Mouse (Mus musculus) mammary gland, adult 2 months (tissue): ENCODE measurements around the gene Gm4187. TPM values are rescaled to one million over a fixed set of nuclear protein-coding genes. Genes with fewer than 3 reads are reported as not detected.

Experiments used
- polyA plus RNA-seq: library from polyadenylated mRNA; depleted of rRNA; stranded (reverse); fragments of >200 nt; gene quantifications from 2 replicates; pipeline ENCODE4 v1.2.3, GENCODE M21; 2012; ENCODE audit warnings: low replicate concordance; rRNA removed

The Gm4187 gene
- polyA plus RNA-seq: not detected in 2 replicates

DNA sequence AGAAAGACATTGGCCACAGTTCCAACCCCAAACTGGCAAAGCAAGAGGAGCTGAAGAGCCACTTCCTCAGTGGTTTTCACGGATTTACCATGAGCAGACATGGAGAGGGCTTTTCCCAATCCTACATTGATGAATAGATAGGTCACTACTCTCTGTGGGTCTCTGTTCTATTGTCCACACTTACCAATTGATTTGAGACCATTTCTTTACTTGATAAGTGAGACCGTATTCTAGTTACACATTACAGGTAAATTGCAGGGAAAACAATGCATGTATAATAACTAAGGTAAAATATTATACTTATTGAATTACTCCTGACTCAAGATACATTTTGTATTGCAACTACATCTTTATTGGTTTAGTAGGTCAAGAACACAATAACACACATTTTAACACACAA is at the start of gene Gm4187:
Gene Gm4187, minus strand, starts transcription at position 101 of the 400 bp plus-strand sequence.

DNA sequence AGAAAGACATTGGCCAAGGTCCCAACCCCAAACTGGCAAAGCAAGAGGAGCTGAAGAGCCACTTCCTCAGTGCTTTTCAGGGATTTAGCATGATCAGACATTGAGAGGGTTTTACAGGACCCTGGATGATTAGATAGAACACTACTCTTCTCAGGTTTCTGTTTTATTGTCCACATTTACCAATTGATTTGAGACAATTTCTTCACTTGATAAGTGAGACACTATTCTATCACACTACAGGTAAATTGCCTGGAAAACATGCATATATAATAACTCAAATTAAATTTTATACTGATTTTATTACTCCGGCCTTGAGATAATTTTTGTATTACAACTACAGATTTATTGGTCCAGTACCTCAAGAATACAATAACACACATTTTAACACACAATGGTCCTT is 41.4 kb upstream of the Gm4187 start, which contains the start of gene Gm8660:
Gene Gm8660, minus strand, starts transcription at position 101 of the 400 bp plus-strand sequence.

Other genes starting within 250 kb of the Gm4187 start
- gene Gm16451, start 211.5 kb downstream of the Gm4187 start, polyA plus RNA-seq: not detected in 2 replicates
- gene Gm10666, start 195.0 kb downstream of the Gm4187 start, polyA plus RNA-seq: not detected in 2 replicates
- not detected in 2 replicates for gene Vmn1r142, start 165.7 kb downstream of the Gm4187 start, polyA plus RNA-seq
- gene Vmn1r143, start 140.3 kb downstream of the Gm4187 start, polyA plus RNA-seq: not detected in 2 replicates
- not detected in 2 replicates for gene Gm8653, start 128.5 kb downstream of the Gm4187 start, polyA plus RNA-seq
- gene Gm8453, start 100.2 kb downstream of the Gm4187 start, polyA plus RNA-seq: not detected in 2 replicates
- not detected in 2 replicates for gene Gm8660, start 41.3 kb upstream of the Gm4187 start, polyA plus RNA-seq
- gene Vmn1r148, start 83.9 kb upstream of the Gm4187 start, polyA plus RNA-seq: not detected in 2 replicates
- gene Vmn1r149, start 108.5 kb upstream of the Gm4187 start, polyA plus RNA-seq: not detected in 2 replicates
- gene Gm10665, start 134.4 kb upstream of the Gm4187 start, polyA plus RNA-seq: not detected in 2 replicates
- gene Vmn1r151, start 170.0 kb upstream of the Gm4187 start, polyA plus RNA-seq: not detected in 2 replicates
- not detected in 2 replicates for gene Vmn1r152, start 193.2 kb upstream of the Gm4187 start, polyA plus RNA-seq
- gene Gm8677, start 205.2 kb upstream of the Gm4187 start, polyA plus RNA-seq: not detected in 2 replicates
- gene Gm4201, start 235.6 kb upstream of the Gm4187 start, polyA plus RNA-seq: not detected in 2 replicates